Mouse (Mus musculus): ENCODE measurements at regions not wholly inside any gene's neighbourhood (a gene's known extent, or its start where the extent isn't known, plus 50 kb on each side); places are given as distances from the start of the nearest gene placed in this dataset.

- no peak for DNase-seq
Measured at GRCm38 (mm10) chr14:98722481-98722880, 271.6 kb downstream of the Rpl36a-ps1 start.

GRCm38 (mm10) chr14:98721033-98721432 is 273.1 kb downstream of the Rpl36a-ps1 start:
- no peak for DNase-seq

- DNase-seq: no peak
Measured at GRCm38 (mm10) chr14:98708045-98708444, 286.1 kb downstream of the Rpl36a-ps1 start.

- no peak for DNase-seq
Measured at GRCm38 (mm10) chr14:98707574-98707973, 286.5 kb downstream of the Rpl36a-ps1 start.

GRCm38 (mm10) chr14:98703289-98703688 is 290.8 kb downstream of the Rpl36a-ps1 start:
- DNase-seq: no peak

GRCm38 (mm10) chr14:98656533-98656932 is 337.6 kb downstream of the Rpl36a-ps1 start:
- no peak for DNase-seq

GRCm38 (mm10) chr14:98654191-98654809 is 339.8 kb downstream of the Rpl36a-ps1 start:
- no peak for DNase-seq

- no peak for DNase-seq
Measured at GRCm38 (mm10) chr14:98651221-98651620, 342.9 kb downstream of the Rpl36a-ps1 start.

GRCm38 (mm10) chr14:98650520-98650919 is 343.6 kb downstream of the Rpl36a-ps1 start:
- no peak for DNase-seq

- no peak for DNase-seq
Measured at GRCm38 (mm10) chr14:98647614-98648013, 346.5 kb downstream of the Rpl36a-ps1 start.

- DNase-seq: no peak
Measured at GRCm38 (mm10) chr14:98643756-98644155, 350.4 kb downstream of the Rpl36a-ps1 start.

GRCm38 (mm10) chr14:98642661-98643331 is 351.3 kb downstream of the Rpl36a-ps1 start:
- no peak for DNase-seq

GRCm38 (mm10) chr14:98629026-98629425 is 365.1 kb downstream of the Rpl36a-ps1 start:
- no peak for DNase-seq

GRCm38 (mm10) chr14:98626476-98626875 is 367.6 kb downstream of the Rpl36a-ps1 start:
- DNase-seq: peak in 1 of 2 experiments; percentile 7

GRCm38 (mm10) chr14:98625867-98626266 is 368.3 kb downstream of the Rpl36a-ps1 start:
- DNase-seq: no peak

GRCm38 (mm10) chr14:98605772-98606171 is 388.3 kb downstream of the Rpl36a-ps1 start:
- DNase-seq: no peak

- DNase-seq: no peak
Measured at GRCm38 (mm10) chr14:98596252-98596651, 397.9 kb downstream of the Rpl36a-ps1 start.

- DNase-seq: peak; percentile 36 to 49
Measured at GRCm38 (mm10) chr14:98589846-98590245, 404.3 kb downstream of the Rpl36a-ps1 start.

- DNase-seq: no peak
Measured at GRCm38 (mm10) chr14:98571644-98572043, 402.1 kb upstream of the Dach1 start.

- no peak for DNase-seq
Measured at GRCm38 (mm10) chr14:98562002-98562401, 392.4 kb upstream of the Dach1 start.

- no peak for DNase-seq
Measured at GRCm38 (mm10) chr14:98539792-98540191, 370.2 kb upstream of the Dach1 start.

GRCm38 (mm10) chr14:98538267-98538666 is 368.7 kb upstream of the Dach1 start:
- DNase-seq: no peak

- DNase-seq: peak in 1 of 2 experiments; percentile 3
Measured at GRCm38 (mm10) chr14:98533600-98533999, 364.0 kb upstream of the Dach1 start.

- DNase-seq: no peak
Measured at GRCm38 (mm10) chr14:98520966-98521365, 351.4 kb upstream of the Dach1 start.

- no peak for DNase-seq
Measured at GRCm38 (mm10) chr14:98505321-98505720, 335.8 kb upstream of the Dach1 start.

Data from kidney, postnatal 4 days (tissue).